Mouse (Mus musculus) spleen, postnatal 14 days (tissue): ENCODE results near the gene 2010315B03Rik.

Experiments
- DNase-seq, 2 experiments: peaks; one replicate each; pipeline ENCODE4 v3.0.0; 2021 to 2022; ENCODE audit warnings: low spot score in 2 of 2

The 2010315B03Rik gene

DNA sequence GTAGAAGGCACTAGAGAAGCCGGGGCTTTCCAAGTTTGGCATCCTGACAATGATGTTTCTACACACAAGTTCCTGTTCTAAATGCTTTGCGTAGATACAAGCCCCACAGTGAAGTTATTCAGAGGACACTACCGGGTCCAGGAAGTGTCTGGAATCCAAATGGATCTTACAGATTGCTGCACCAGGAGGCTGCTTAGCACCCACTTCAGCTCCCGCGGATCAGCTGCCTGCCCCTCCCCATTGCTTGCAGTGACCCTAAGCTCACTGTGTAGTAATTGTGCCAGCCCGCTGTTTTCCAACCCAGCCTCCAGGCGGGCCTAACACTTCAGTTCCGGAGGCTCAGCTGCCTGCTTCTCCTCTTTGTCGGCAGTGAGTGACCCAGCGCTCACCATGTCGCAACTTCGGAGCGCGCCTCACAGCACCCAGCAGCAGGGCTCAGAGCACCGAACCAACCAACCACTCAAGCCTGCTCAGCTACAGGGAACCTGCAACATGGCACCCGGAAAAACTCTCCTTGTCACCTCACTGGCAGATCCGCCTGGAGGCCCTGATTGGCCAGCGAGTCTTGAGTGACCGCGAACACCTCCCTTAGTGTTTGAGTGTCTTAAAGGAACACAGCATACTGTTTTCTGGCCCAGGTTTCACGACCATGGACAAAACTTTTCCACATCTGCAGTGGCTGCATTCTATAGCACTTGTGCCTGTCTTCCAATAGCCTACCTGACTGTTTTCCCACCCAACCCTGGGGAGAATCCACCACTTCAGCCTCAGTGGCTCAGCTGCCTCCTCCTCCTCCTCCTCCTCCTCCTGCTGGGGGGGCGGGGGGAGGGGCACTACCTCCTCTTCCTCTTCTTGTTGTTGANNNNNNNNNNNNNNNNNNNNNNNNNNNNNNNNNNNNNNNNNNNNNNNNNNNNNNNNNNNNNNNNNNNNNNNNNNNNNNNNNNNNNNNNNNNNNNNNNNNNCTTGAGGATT lies at the start of gene 2010315B03Rik:
2010315B03Rik (minus strand) TSS at position 526 of the 972 bp plus-strand sequence.
- peak; percentile 55 to 65 for DNase-seq

DNA sequence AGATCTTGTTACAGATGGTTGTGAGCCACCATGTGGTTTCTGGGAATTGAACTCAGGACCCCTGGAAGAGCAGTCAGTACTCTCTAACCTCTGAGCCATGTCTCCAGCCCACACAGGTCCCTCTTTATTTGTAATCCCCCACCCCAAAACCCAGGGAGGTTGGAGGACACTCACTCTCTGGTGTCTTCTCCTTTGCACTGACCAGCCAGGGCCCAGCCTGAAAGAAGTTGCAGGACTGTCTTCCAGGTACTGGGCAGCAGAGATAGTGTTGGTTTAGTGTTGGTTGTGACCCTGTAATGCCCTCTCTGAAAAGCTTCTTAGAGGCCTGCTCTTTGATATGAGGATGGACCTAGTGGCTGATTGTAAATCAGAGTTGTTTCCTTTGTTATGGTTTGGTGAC lies 994 bp downstream of the 2010315B03Rik start:
- DNase-seq, result no peak

DNA sequence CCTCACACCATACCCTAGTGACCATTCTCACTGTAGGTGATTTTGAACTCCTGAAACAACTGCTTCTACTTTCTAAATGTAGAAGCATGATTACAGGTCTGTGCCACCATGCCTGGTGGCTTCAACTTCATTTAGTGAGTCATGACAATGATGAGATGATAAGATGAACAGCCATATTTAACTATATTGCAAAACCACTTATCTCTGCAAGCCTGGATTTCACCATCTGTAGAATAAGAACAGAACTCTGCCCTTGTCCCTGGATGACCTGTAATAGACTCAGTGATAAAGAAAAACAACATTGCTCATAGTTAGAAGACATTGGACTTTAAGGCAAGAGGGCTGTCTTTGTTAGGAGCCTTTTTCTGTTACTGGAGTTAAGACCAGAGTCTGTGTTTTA lies 24.2 kb downstream of the 2010315B03Rik start:
- DNase-seq, result no peak

DNA sequence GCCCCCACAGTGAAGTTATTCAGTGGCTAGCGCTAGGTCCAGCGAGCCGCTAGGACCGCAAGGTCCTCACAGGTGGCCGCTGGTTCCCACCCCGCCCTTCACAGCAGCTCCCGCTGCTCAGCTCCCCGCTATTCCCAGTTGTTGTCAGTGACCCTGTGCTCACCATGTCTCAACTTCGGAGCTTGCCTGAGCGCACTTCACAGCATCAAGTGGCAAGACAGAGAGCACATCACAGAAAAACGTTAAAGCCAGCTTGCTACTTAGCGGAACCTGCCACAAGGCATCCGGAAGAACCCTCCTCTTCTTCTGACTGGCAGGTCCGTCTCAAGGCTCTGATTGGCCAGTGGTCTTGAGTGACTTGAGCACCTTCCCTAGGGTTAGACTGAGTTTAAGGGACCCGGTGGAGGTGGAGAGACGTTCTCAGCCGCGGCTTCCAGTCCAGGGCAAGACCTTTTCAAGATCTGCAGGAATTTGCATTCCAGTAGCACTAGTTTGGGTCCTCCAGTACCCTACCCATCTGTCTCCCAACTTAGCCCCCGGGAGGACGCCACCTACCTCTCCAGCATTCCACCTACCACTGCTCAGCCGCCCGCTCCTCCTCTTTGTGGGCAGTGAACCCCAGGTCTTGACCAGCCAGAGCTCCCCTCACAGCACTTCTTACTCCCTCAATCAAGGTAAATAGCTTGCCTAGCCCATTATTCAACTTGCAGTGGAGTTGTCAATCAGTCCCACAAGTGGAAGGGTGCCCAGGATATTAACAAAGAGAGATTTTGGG lies 30.4 kb downstream of the 2010315B03Rik start:
- DNase-seq, result peak; percentile 50 to 59

DNA sequence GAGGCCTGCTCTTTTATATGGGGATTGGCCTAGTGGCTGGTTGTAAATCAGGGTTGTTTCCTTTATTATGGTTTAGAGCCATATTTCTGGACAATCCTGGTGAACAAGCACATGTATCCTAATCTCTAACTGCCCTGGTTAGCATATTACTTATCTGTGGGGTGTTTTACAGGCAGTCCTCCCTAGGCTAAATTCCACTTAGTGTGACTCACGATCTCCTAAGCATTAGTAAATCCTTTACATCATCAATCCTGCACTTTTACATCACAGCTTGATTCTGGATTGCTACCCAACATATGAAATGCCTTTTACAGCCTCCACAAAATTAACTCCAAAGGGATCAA lies 31.1 kb downstream of the 2010315B03Rik start:
- no peak for DNase-seq

DNA sequence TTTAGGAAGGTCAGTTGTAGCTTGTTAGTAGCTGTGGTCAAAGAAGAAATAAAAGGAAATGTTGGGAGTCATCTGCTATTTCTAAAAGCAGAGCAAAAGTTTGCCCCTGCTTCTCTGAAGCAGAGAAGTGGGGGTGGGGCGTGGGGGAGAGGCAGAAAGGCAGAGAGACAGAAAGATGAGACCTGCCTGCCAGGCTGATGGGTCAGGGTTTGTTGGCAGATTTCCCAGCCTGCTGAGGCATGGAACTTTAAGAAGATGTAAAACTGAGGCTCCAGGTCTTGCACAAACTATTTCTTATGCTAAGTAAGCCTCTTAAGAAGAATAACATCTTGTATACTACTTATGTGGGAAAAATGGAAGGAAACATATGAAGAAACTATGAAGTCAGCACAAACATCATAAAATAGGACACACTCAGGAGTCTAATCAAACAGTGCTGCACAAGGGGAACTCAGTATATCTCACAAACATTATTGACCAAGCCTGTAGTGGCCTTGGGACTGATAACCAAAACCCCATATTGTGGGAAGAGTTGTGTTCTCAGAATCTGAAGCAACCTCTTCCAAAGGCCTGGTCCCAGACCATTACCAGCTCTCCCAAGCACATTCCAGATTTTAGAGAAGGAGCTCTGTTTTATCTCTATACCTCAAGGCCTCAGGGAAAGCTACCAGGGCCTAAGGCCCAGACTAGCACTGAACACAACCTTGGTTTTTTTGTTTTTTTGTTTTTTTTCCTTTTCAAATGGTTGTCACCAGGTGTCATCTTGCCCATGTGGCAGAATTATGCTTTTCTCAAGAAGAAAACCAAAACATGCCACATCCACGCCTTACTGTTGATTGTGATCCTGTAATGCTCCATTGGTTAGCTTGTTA lies 31.7 kb downstream of the 2010315B03Rik start:
- no peak for DNase-seq

DNA sequence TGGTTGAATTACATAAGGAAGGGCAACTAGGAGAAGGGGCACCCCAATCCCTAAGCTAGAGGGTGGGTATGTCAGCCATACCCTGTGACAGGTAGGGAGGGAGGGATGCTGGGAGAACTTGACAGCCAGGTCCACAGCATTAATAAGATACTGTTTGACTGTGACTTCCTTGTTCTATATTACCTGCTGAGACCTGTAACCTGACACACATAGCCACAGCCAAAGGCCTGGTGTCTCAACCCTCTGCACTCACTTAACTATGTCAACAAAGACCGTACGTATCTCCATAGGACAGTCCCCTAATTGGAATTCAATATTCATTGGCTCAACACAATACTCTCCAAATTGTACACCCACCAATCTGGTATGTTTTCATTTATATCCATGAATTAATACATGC lies 33.2 kb downstream of the 2010315B03Rik start:
- no peak for DNase-seq

DNA sequence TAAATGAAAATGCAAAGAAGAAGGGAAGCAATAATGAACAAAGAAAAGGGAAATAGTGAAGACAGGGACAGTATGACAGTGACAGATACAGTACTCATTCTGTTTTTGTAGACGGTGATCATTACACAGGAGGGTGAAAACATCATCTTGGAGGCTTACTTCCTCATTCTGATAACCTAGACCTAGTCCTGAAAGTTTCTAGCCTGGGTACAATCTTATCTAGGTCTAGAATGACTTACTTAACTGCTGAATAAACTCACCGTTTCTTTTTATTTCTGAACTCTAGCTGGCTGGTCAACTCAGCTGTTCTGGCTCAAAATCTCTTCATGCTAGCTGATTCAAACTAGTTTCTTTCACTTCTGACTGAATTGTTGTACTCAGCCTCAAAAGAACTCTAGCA lies 37.4 kb downstream of the 2010315B03Rik start:
- DNase-seq, result no peak

DNA sequence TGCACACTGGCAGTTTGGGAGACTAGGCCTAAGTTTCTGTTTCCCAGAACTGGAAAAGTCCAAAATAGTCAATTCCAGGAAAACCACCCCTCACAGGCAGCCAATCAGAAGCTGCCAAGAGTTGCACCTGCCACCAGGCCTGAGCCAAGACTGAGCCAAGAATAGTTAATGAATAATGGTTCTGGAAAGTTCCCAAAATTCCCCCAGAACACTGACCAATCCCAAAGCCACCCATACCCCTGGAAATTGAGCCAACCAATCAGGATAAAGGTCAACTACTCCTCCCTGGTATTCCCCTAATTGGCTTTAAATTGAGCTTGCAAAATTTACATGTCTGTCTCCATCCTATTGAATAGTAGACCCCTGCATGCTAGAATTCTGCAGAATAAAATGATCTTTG lies 39.3 kb downstream of the 2010315B03Rik start:
- DNase-seq, result no peak

DNA sequence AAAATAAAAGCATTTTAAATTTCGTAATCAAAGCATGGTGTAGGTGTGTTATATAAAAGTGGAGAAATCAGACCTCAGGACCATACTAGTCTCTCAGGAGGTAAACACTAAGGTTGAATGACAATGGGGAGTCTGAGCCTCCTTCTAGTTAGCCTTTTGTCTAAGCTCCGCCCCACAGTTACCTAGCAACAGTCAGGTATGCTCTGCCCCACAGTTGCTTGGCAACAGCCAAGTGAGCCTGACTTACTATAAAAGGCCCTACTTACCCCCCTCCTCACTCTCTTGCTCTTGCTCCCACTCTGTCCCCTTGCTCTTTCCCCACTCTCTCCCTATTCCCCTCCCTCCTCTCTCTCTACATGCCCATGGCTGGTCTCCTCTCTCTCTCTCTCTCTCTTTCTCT lies 44.6 kb downstream of the 2010315B03Rik start:
- no peak for DNase-seq

DNA sequence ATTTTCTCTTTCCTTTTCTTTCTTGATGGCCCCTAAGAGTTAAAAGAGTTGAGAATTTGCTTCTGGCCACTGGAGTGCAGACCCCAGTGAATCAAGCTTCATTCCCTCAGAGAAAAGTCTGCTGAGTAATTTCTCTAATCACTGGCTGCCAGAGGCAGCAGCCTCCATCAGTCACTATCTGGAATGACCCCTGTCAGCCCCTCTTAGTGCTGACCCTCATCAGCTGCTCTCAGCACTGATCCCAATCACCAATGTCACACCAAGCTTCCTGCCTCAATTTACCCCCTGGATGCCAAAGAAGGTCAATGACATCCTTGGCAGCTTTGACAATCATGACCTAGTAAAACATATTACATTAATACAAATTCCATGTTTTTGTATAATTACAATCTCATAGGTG lies 45.0 kb downstream of the 2010315B03Rik start:
- DNase-seq, result no peak

DNA sequence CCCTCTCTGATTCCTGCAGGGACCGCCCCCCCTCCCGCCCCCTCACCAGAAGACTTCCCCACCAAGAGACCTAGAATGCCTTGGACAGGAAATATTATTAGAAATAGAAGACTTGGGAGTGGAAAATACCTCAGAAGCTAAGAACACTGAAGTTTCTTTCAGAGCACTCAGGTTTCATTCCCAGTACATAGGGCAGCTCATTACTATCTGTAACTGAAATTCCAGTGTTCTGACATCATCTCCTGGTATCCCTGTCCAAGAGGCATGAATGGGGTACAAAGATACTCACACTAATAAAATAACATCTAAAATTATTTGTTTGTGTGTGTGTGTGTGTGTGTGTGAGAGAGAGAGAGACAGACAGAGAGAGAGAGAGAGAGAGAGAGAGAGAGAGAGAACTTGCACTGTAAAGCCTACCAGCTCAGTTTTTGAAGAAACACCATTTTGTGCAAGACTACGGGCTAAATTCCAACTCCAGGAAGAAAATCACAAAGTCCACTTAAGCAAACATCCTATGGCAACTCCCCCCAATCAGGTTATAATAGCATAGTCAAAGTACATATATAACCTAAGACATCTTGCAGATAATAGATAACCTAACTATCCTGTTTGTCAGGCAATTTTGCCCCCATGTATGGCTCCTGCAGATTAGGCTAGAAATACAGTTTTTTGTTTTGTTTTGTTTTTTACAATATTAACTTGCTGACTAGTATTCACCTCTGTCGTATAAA lies 49.3 kb downstream of the 2010315B03Rik start:
- DNase-seq, result no peak

DNA sequence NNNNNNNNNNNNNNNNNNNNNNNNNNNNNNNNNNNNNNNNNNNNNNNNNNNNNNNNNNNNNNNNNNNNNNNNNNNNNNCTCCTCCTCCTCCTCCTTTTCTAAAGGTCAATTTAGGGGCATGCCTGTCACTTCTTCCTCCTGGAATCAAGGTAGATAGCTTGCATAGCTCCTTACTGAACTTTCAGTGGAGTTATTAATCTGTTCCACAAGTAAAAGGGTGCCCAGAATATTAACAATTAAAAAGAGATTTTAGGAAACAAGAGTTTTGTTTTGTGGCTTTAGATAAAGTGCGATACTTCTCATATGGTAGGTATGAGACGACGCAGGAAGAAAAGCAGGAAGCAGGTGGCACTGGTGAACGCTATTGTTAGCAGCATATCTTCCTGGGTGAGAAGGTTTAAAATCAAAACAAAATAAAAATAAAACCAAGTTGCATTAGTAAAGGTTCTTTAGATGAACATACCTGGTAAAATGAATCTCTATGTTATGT lies 54.4 kb downstream of the 2010315B03Rik start:
- DNase-seq, result no peak

DNA sequence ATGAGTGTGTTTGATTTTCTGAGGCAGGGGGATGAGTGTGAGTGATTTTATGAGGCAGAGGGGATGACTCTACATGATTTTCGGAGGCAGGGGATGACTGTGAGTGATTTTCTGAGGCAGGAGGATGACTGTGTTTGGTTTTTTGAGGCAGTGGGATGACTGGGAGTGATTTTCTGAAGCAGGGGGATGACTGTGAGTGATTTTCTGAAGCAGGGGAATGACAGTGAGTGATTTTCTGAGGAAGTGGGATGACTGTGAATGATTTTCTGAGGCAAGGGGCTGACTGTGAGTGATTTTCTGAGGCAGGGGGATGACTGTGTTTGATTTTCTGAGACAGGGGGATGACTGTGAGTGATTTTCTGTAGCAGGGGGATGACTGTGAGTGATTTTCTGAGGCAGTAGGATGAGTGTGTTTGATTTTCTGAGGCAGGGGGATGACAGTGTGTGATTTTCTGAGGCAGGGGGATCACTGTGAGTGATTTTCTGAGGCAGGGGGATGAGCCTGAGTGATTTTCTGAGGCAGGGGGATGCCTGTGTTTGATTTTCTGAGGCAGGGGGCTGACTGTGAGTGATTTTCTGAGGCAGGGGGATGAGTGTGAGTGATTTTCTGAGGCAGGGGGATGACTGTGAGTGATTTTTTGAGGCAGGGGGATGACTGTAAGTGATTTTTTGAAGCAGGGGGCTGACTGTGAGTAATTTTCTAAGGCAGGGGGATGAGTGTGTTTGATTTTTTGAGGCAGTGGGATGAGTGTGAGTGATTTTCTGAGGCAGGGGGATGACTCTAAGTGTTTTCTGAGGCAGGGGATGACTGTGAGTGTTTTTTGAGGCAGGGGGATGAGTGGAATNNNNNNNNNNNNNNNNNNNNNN lies 55.1 kb downstream of the 2010315B03Rik start:
- DNase-seq, result peak; percentile 28 to 34

DNA sequence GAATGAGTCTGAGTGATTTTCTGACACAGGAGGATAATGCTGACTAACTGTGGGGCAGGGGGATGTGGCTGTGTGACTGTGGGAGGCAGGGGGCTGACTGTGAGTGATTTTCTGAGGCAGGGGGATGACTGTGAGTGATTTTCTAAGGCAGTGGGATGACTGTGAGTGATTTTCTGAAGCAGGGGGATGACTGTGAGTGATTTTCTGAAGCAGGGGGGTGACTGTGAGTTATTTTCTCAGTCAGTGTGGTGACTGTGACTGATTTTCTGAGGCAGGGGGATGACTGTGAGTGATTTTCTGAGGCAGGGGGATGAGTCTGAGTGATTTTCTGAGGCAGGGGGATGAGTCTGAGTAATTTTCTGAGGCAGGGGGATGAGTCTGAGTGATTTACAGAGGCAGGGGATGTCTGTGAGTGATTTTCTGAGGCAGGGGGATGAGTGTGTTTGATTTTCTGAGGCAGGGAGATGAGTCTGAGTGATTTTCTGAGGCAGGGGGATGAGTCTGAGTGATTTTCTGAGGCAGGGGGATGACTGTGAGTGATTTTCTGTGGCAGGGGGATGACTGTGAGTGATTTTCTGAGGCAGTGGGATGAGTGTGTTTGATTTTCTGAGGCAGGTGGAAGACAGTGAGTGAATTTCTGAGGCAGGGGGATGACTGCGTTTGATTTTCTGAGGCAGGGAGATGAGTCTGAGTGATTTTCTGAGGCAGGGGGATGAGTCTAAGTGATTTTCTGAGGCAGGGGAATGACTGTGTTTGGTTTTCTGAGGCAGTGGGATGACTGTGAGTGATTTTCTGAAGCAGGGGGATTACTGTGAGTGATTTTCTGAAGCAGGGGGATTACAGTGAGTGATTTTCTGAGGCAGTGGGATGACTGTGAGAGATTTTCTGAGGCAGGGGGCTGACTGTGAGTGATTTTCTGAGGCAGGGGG lies 56.0 kb downstream of the 2010315B03Rik start:
- DNase-seq, result peak in 1 of 2 experiments; percentile 31

DNA sequence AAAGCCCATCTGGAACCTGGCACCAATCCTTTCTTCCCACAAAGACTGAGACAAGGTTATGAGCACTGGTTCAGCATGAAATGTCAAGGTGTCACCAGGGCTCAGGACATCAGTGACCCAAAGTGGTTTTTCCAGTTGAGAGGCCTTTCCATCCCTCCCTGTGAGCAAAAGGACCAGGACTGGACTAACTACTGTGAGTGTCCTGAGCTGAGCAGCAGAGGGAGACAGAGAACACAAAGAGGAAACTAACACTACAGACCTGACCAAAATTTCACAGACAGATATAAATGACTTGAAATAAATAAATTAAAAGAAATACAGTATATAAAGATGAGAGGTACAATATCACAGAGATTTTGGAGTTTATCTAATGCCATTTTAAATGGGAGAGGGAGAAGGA lies 61.1 kb downstream of the 2010315B03Rik start:
- no peak for DNase-seq
